Mouse (Mus musculus) E14TG2a.4 (cell line): ENCODE measurements around the gene Galnt18.

ENCODE experiments used
- H3K27me3 ChIP-seq: 2 replicates; pipeline ENCODE4 v1.6.1; 2014; ENCODE audit warnings: low read length, control low read depth; ENCODE audit not compliant: insufficient read depth
- H3K36me3 ChIP-seq: 2 replicates; pipeline ENCODE4 v1.6.1; 2014; ENCODE audit warnings: low read length, control low read depth; ENCODE audit not compliant: insufficient read depth
- H3K4me1 ChIP-seq: replicated peaks from 2 replicates; pipeline ENCODE4 v1.6.1; 2014; ENCODE audit warnings: low read depth, low read length, control low read depth
- H3K4me3 ChIP-seq: replicated peaks from 2 replicates; pipeline ENCODE4 v1.5.1; 2014; ENCODE audit warnings: mild to moderate bottlenecking, low read length
- H3K9me3 ChIP-seq: 2 replicates; pipeline ENCODE4 v1.6.1; 2014; ENCODE audit warnings: low read length, control low read depth
- CTCF ChIP-seq: conservative IDR thresholded peaks from 2 replicates; pipeline ENCODE4 v1.5.1; 2014; ENCODE audit warnings: low read length
- NANOG ChIP-seq: IDR thresholded peaks from 2 replicates; pipeline ENCODE4 v1.6.1; 2014; ENCODE audit warnings: borderline replicate concordance, low read length, mixed read lengths
- POU5F1 ChIP-seq: IDR thresholded peaks from 2 replicates; pipeline ENCODE4 v1.6.1; 2014; ENCODE audit warnings: low read length, borderline replicate concordance

The Galnt18 gene

GRCm38 (mm10) chr7:111601339-111602067 is 178.3 kb downstream of the Galnt18 start:
- no peaks in the 10 kb centered on the region for H3K9me3 ChIP-seq
- no peak overlapping the region for H3K4me3 ChIP-seq
- no peaks in the 10 kb centered on the region for H3K36me3 ChIP-seq
- no peak for TF ChIP-seq NANOG
- no peak for TF ChIP-seq POU5F1
- no peak for TF ChIP-seq CTCF
- H3K4me1 ChIP-seq: peaks cover 6% of the 10 kb centered on the region; the same call in 1 of the 2 replicates
- H3K27me3 ChIP-seq: no peaks in the 10 kb centered on the region

- no peaks in the 10 kb centered on the region for H3K9me3 ChIP-seq
- no peak overlapping the region for H3K4me3 ChIP-seq
- H3K27me3 ChIP-seq: no peaks in the 10 kb centered on the region
- no peaks in the 10 kb centered on the region for H3K36me3 ChIP-seq
- TF ChIP-seq NANOG (no peak), CTCF (no peak), POU5F1 (no peak)
- peaks cover 6% of the 10 kb centered on the region; the same call in 1 of the 2 replicates for H3K4me1 ChIP-seq
Observed at GRCm38 (mm10) chr7:111600756-111601155, 179.0 kb downstream of the Galnt18 start.

- Histone ChIP-seq H3K36me3 (no peaks in the 10 kb centered on the region), H3K4me3 (no peak overlapping the region), H3K4me1 (no peaks in the 10 kb centered on the region), H3K27me3 (no peaks in the 10 kb centered on the region), H3K9me3 (no peaks in the 10 kb centered on the region)
- TF ChIP-seq POU5F1: no peak
- no peak for TF ChIP-seq NANOG
- no peak for TF ChIP-seq CTCF
Observed at GRCm38 (mm10) chr7:111593680-111594079, 186.1 kb downstream of the Galnt18 start.

GRCm38 (mm10) chr7:111589506-111590125 is 190.2 kb downstream of the Galnt18 start:
- H3K9me3 ChIP-seq: no peaks in the 10 kb centered on the region; the same call in 1 of the 2 replicates
- no peaks in the 10 kb centered on the region for H3K4me1 ChIP-seq
- no peak overlapping the region for H3K4me3 ChIP-seq

GRCm38 (mm10) chr7:111588291-111588781 is 191.4 kb downstream of the Galnt18 start:
- no peak overlapping the region for H3K4me3 ChIP-seq
- H3K36me3 ChIP-seq: no peaks in the 10 kb centered on the region
- no peaks in the 10 kb centered on the region for H3K4me1 ChIP-seq
- TF ChIP-seq CTCF (no peak), POU5F1 (no peak), NANOG (no peak)
- H3K27me3 ChIP-seq: 0 out of 2 replicates have a peak, but pooled peaks cover 3% of the 10 kb centered on the region
- H3K9me3 ChIP-seq: no peaks in the 10 kb centered on the region; the same call in 1 of the 2 replicates

More at GRCm38 (mm10) chr7:111589506-111590125, 190.2 kb downstream of the Galnt18 start:
- no peak for TF ChIP-seq NANOG
- no peak for TF ChIP-seq POU5F1
- no peak for TF ChIP-seq CTCF
- 0 out of 2 replicates have a peak, but pooled peaks cover 3% of the 10 kb centered on the region for H3K27me3 ChIP-seq
- no peaks in the 10 kb centered on the region for H3K36me3 ChIP-seq

GRCm38 (mm10) chr7:111580547-111580946 is 199.2 kb downstream of the Galnt18 start:
- Histone ChIP-seq H3K4me3 (no peak overlapping the region), H3K4me1 (no peaks in the 10 kb centered on the region), H3K27me3 (no peaks in the 10 kb centered on the region), H3K9me3 (no peaks in the 10 kb centered on the region), H3K36me3 (no peaks in the 10 kb centered on the region)
- TF ChIP-seq POU5F1 (no peak), NANOG (no peak), CTCF (no peak)

GRCm38 (mm10) chr7:111575096-111575495 is 204.7 kb downstream of the Galnt18 start:
- no peaks in the 10 kb centered on the region for H3K4me1 ChIP-seq
- no peak overlapping the region for H3K4me3 ChIP-seq
- H3K36me3 ChIP-seq: no peaks in the 10 kb centered on the region
- TF ChIP-seq CTCF: no peak
- 0 out of 2 replicates have a peak, but pooled peaks cover 5% of the 10 kb centered on the region for H3K27me3 ChIP-seq
- H3K9me3 ChIP-seq: no peaks in the 10 kb centered on the region

- Histone ChIP-seq H3K4me3 (no peak overlapping the region), H3K36me3 (no peaks in the 10 kb centered on the region), H3K27me3 (0 out of 2 replicates have a peak, but pooled peaks cover 5% of the 10 kb centered on the region), H3K4me1 (no peaks in the 10 kb centered on the region), H3K9me3 (no peaks in the 10 kb centered on the region)
- no peak for TF ChIP-seq CTCF
Observed at GRCm38 (mm10) chr7:111572336-111572735, 207.4 kb downstream of the Galnt18 start.

- Histone ChIP-seq H3K4me1 (no peaks in the 10 kb centered on the region), H3K4me3 (no peak overlapping the region), H3K27me3 (no peaks in the 10 kb centered on the region; the same call in 1 of the 2 replicates), H3K9me3 (peaks cover 4% of the 10 kb centered on the region; the same call in 1 of the 2 replicates), H3K36me3 (no peaks in the 10 kb centered on the region)
- TF ChIP-seq POU5F1 (no peak), CTCF (no peak), NANOG (no peak)
Observed at GRCm38 (mm10) chr7:111566838-111567237, 212.9 kb downstream of the Galnt18 start.
